In the genomic region with DNA sequence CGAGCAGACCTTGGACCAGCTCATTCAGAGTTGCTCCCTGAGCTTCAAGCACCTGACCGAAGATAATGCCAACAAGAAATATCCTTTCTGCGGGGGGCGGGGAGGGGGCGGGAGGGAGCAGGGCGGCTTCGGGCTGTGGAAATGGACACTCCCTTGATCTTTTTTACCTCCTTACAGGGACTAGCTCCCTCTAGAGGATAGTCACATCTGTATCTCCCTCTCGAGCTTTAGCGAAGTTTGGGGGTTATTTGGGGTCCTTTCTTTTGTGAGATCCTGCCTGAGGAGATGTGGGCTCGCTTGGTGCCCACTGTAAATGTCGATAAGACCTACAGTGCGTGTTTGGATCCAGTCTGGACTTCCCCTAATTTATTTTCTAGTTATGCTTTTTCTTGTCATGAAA, we compare ENCODE assay signal across 8 mouse cellular contexts. TPM values are rescaled to one million over a fixed set of nuclear protein-coding genes. Genes with fewer than 3 reads are reported as not detected.
DNase-seq lines count a peak whose midpoint lies in the region; ATAC-seq and TF ChIP-seq lines count a peak whose summit lies in the region.

No protein-coding gene starts in this region.

- H3K4me1 ChIP-seq in liver, embryonic 11.5 days (replicated peaks; ENCODE audit: control insufficient read depth, insufficient read depth, low read length) = peaks cover 63% of the 10 kb centered on the region
- peaks cover 31% of the 10 kb centered on the region for H3K4me1 ChIP-seq in hindbrain, embryonic 15.5 days (replicated peaks)
- no peaks in the 10 kb centered on the region; the same call in 1 of the 2 replicates for H3K4me1 ChIP-seq in midbrain, postnatal 0 days (ENCODE audit: insufficient read depth, low read length)

- no peak for ATAC-seq in liver, embryonic 11.5 days (replicated peaks; ENCODE audit: low FRiP score)
- ATAC-seq in hindbrain, embryonic 15.5 days (ENCODE audit: low FRiP score, low read depth) = no peak
- no peak for ATAC-seq in midbrain, postnatal 0 days (ENCODE audit: low FRiP score)

- no peaks in the 10 kb centered on the region for H3K9me3 ChIP-seq in liver, embryonic 11.5 days (ENCODE audit: control insufficient read depth, low read length)
- no peaks in the 10 kb centered on the region for H3K9me3 ChIP-seq in hindbrain, embryonic 15.5 days
- H3K9me3 ChIP-seq in midbrain, postnatal 0 days (ENCODE audit: low read length) = no peaks in the 10 kb centered on the region

- no peaks in the 10 kb centered on the region for H3K27me3 ChIP-seq in liver, embryonic 11.5 days (replicated peaks; ENCODE audit: control insufficient read depth, insufficient read depth, low read length)
- no peaks in the 10 kb centered on the region for H3K27me3 ChIP-seq in hindbrain, embryonic 15.5 days
- H3K27me3 ChIP-seq in midbrain, postnatal 0 days (ENCODE audit: insufficient read depth, low read length) = no peaks in the 10 kb centered on the region

- peak; percentile 31; the same call in 1 of the 2 replicates for TF ChIP-seq CTCF in midbrain, postnatal 0 days (IDR thresholded peaks at IDR 0.05)

- H3K36me3 ChIP-seq in liver, embryonic 11.5 days (ENCODE audit: control insufficient read depth, insufficient read depth, low read length) = peaks cover 5% of the 10 kb centered on the region; the same call in 1 of the 2 replicates
- H3K36me3 ChIP-seq in hindbrain, embryonic 15.5 days = no peaks in the 10 kb centered on the region
- H3K36me3 ChIP-seq in midbrain, postnatal 0 days (ENCODE audit: insufficient read depth, low read length) = no peaks in the 10 kb centered on the region

- H3K4me2 ChIP-seq in liver, embryonic 11.5 days = peak overlapping the region; percentile 64
- H3K4me2 ChIP-seq in hindbrain, embryonic 15.5 days = peak overlapping the region; percentile 66
- 0 out of 2 replicates have a peak overlapping the region, but pooled peaks have one; percentile 46 for H3K4me2 ChIP-seq in midbrain, postnatal 0 days (ENCODE audit: low read depth, low read length, poor library complexity, severe bottlenecking)

- no peak overlapping the region for H3K4me3 ChIP-seq in liver, embryonic 11.5 days (ENCODE audit: low read depth, low read length)
- no peak overlapping the region for H3K4me3 ChIP-seq in hindbrain, embryonic 15.5 days
- H3K4me3 ChIP-seq in midbrain, postnatal 0 days (ENCODE audit: low read depth, low read length) = no peak overlapping the region

- DNase-seq in embryo, embryonic 11 days = peak; percentile 49
- DNase-seq in embryo, embryonic 9.5 days (ENCODE audit: extremely low spot score) = no peak
- DNase-seq in liver, embryonic 11.5 days (ENCODE audit: low spot score) = no peak
- no peak for DNase-seq in liver
- no peak for DNase-seq in midbrain, postnatal 0 days (ENCODE audit: low spot score)
- no peak for DNase-seq in ovary, postnatal 36 days (ENCODE audit: low spot score)
- no peak for DNase-seq in left cerebral cortex, adult 18-20 months (ENCODE audit: low spot score in 2 of 2)

- no peak overlapping the region for H3K27ac ChIP-seq in liver, embryonic 11.5 days (ENCODE audit: low read depth, low read length)
- no peak overlapping the region for H3K27ac ChIP-seq in hindbrain, embryonic 15.5 days (replicated peaks)
- H3K27ac ChIP-seq in midbrain, postnatal 0 days (ENCODE audit: low read depth, low read length) = no peak overlapping the region

- H3K9ac ChIP-seq in liver, embryonic 11.5 days (ENCODE audit: low read depth, low read length) = no peak overlapping the region
- no peak overlapping the region for H3K9ac ChIP-seq in hindbrain, embryonic 15.5 days
- no peak overlapping the region for H3K9ac ChIP-seq in midbrain, postnatal 0 days (replicated peaks; ENCODE audit: low read length, poor library complexity, severe bottlenecking)

- 28% methylated on average over 12 of the region's 12 CpGs for WGBS in liver, embryonic 11.5 days
- 31% methylated on average over 12 of the region's 12 CpGs for WGBS in hindbrain, embryonic 15.5 days
- WGBS in midbrain, postnatal 0 days = 36% methylated on average over 12 of the region's 12 CpGs

RNA-seq across cellular contexts. Expression of a gene that starts 9.2 kb away (rescaled TPM):
- polyA plus RNA-seq in liver, embryonic 11.5 days (2014; fragmentation: Nextera tagmentation; extraction: Ambion mirVana) = 9.0 and 9.2 TPM in 2 replicates
- polyA plus RNA-seq in hindbrain, embryonic 15.5 days (2015; fragmentation: Nextera tagmentation; extraction: Ambion mirVana) = 2.8 and 3.6 TPM in 2 replicates
- total RNA-seq in midbrain, postnatal 0 days (2014; rRNA removed) = 1.1 and 2.0 TPM in 2 replicates
- polyA plus RNA-seq in midbrain, postnatal 0 days (2015; fragmentation: Nextera tagmentation; extraction: Ambion mirVana) = 0.46 and 0.50 TPM in 2 replicates
- under 1 TPM; 0.30 to 0.40 TPM for total RNA-seq in left cerebral cortex, adult 18-20 months (2021)

RNA-seq across cellular contexts. Expression of a gene that starts 24.8 kb away (rescaled TPM):
- polyA plus RNA-seq in liver, embryonic 11.5 days (2014; fragmentation: Nextera tagmentation; extraction: Ambion mirVana) = 1.8 and 2.9 TPM in 2 replicates
- 5.8 and 6.5 TPM in 2 replicates for polyA plus RNA-seq in hindbrain, embryonic 15.5 days (2015; fragmentation: Nextera tagmentation; extraction: Ambion mirVana)
- 5.9 and 7.6 TPM in 2 replicates for total RNA-seq in midbrain, postnatal 0 days (2014; rRNA removed)
- 3.7 and 4.1 TPM in 2 replicates for polyA plus RNA-seq in midbrain, postnatal 0 days (2015; fragmentation: Nextera tagmentation; extraction: Ambion mirVana)
- 1 to 10 TPM; 2.6 to 3.0 TPM for total RNA-seq in left cerebral cortex, adult 18-20 months (2021)

RNA-seq across cellular contexts. Expression of a gene that starts 38.1 kb away (rescaled TPM):
- polyA plus RNA-seq in liver, embryonic 11.5 days (2014; fragmentation: Nextera tagmentation; extraction: Ambion mirVana) = 191 and 200 TPM in 2 replicates
- 208 TPM in 2 replicates for polyA plus RNA-seq in hindbrain, embryonic 15.5 days (2015; fragmentation: Nextera tagmentation; extraction: Ambion mirVana)
- 121 and 208 TPM in 2 replicates for total RNA-seq in midbrain, postnatal 0 days (2014; rRNA removed)
- polyA plus RNA-seq in midbrain, postnatal 0 days (2015; fragmentation: Nextera tagmentation; extraction: Ambion mirVana) = 148 and 156 TPM in 2 replicates
- 10 to 100 TPM; 34.9 to 43.2 TPM for total RNA-seq in left cerebral cortex, adult 18-20 months (2021)
